Mouse (Mus musculus): ENCODE data around the gene Lekr1. TPM values are rescaled to one million over a fixed set of nuclear protein-coding genes. Genes with fewer than 3 reads are reported as not detected.

Gene Lekr1
- polyA plus RNA-seq (2017; shearing (Covaris generic)), result 1 to 10 TPM in 1 of 2 experiments, under 1 TPM in 1; 0.46 to 1.7 TPM

DNA sequence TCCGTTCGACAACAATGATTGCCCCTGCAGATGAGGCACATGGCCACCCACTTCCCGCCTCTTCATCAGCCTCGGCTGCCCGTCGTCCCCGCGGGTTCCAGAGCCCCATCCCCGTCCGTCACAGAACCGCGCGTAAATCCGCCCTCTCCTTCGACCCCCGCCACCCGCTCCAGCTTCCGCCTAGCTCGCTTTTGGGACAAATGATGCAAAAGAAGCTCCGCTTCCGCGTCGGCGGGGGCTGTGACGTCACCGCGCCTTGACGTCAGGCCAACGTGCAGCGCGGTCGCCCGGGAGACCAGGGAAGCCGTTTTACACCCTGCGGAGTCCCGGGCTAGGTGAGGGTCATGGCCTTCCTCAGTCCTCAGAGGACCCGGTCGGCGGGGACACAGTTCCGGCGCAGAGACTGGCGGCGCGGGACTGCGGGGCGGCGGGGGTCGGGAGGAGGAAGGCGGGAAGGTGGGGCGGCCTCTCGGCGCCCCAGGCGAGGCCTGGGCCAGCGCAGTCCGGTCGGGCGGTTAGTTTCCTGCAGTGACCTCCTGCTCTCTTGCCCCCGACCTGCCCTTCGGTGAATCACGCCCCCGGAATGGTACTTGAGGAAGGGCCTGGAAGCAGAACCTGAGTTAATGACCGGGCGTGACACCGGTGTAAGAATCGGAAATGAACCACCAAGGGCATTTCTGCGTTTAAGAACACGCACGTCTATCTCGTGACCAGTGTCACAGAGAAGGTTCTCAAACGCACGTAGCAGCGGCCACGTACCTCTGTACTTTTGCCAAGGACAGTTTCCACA lies at the start of gene Lekr1:
Gene Lekr1, plus strand, starts transcription at position 252 of the 790 bp plus-strand sequence.
- peak; percentile 94 for ATAC-seq

DNA sequence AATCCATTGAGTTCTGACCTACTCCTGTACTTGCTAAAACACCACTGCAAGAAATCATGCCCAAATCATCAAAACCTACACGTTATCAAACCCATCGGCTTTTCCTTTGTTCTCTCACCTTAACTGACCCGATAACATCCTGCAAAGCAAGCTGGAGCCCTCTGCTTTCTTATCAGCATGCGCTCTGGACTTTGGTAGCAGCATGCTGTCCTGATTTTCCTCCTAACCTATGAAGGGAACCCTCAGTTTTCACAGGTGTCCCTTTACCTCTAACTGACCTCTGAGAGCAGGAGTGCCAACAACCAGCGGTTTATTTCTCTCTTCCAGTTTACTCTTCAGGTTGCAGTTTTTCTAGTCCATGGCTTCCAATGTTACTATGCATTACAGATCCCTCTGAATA lies 48.5 kb upstream of the Lekr1 start:
- no peak for ATAC-seq

DNA sequence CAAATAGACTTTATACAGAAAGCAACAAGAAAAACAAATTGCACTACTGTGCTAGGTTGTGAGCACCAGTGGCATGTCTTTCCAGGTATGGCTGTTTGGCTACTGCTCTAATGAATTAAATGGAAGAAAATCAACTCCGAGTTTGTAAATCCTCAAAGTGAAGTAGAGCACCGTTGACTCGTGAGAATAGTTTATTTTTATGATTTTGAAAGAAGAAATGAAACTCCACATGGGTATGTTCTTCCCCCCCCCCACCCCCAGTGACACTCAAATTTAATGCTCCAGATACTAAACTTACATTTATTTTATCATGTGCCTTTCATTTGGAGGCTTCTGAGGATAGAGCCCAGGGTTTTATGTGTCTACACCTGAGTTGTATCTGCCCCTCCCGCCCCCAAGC lies 46.7 kb upstream of the Lekr1 start:
- no peak for ATAC-seq

DNA sequence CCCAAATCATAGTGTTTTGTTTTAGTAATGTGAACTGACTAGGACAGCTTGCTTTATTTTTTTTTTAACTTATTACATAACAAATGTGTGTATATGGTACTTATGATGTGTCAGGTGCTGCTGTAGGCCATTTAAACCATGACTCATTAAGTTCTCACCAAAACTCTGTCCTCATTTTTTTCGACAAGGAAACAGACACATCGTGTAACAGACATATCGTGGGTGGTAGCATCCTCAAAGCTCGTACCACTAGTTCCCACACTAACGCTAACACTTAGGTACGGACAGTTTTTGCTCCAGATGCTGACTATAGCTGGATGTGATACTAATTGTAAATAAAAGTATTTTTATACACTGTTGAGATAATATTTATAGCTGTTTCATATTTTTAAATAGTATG lies 43.0 kb upstream of the Lekr1 start:
- no peak for ATAC-seq

DNA sequence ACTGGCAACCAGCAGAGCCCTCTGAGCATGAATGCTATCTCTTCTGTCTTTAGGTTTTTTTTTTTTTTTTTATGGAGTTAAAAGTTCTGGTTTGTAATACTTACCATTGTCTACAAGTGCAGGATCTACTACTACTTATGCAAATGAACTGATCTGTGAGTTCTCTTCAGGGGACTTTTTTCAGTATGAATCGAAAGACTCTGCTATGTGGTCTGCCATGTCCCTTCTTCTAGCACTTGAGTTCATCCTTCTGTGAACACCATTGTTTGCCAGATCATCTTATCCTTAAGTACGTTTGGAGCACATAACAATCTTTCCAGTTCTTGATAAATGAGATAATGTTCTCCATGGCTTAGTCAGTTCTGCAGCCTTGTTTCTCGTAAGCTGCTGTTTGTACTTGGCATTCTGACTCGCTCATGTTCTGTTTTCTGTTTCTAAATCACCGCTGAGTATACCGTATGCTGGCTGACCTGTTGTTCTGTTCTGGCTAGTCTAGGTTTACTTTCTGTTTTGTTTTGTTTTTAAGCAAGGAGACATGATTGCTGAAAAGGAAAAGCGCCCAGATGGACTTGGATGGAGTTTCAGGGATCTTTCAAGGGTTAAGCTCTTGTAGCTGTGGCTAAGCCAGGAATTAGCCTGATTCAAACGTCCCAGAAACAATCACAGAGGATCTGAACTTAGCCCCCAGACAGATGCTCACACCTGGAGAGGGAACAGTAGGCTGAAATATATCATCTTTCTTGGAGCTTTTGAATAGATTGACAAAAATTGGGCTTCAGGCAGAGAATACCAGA lies 40.3 kb upstream of the Lekr1 start:
- ATAC-seq, result no peak

DNA sequence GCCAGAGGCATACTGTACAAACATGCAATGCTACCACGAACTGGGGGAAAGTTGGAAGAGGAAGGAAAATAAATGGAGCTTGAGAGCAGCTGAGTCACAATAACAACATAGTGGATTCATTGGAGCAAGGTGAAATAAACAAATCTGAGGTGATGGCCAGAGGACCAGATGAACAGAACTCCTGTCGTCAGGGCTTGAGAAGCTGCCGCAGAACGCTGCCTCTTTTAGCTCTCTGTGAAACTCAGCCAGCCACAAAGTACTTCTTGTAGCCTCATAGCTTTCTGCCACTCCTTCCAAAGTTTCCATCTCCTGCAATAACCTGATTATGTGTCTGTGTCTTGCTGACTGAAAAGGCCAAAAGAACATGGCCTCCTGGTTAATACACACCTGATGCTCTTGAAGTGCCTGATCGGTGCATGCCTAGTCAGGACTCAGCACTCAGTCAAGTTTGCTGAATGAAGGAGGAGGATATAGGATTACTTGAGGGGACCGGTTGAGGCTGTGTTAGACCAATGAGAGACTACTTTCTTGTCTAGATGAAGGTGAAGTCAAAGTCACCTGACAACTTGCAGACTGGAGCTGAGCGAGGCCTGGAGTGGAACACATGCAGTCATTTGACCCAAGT lies 39.6 kb upstream of the Lekr1 start:
- ATAC-seq, result no peak

DNA sequence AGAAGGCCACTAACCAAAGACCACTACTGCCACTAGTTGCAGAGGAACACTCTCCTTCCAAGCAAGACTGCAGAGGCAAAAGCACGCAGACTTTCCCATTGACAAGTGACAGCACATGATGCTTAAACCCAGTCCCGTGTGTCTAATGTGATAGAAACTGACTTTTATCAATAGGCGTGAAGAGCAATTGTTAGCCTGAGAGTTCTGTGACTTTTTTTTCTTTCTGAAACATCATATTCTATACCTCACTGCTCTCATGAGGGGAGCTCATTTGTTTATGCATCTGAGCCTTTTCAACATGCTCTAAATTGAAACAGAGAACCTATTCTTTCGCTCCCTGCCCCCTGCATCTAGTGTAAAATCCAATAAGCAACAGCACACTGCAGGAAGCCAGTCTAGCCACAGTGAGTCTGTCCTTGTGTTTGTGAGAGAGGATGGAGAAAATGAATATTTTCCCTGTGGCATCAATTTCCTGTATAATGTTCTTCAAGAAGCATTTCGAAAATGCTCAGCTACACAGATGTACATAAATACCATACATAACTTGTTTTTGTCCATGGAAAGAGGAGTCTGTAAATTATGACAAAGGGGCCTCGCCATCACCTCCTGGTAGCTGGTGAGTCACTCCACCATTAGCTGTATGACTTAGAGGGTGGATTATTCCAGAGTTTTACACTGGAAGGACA lies 38.9 kb upstream of the Lekr1 start:
- no peak for ATAC-seq

DNA sequence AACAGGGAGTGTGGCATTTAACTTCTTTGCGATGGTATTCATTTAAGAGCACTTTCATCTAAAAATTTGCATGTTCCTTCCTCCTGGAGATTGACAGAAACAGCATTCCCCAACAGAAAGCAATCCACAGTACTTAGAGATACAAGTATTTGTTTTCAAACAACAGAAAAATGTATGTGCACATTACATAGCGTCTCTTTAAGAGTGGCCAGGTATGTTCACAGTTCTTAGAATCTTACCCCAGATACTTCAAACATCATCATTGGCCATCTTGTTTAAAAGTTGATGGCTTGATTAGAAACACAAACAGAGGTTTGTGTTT lies 38.4 kb upstream of the Lekr1 start:
- no peak for ATAC-seq

DNA sequence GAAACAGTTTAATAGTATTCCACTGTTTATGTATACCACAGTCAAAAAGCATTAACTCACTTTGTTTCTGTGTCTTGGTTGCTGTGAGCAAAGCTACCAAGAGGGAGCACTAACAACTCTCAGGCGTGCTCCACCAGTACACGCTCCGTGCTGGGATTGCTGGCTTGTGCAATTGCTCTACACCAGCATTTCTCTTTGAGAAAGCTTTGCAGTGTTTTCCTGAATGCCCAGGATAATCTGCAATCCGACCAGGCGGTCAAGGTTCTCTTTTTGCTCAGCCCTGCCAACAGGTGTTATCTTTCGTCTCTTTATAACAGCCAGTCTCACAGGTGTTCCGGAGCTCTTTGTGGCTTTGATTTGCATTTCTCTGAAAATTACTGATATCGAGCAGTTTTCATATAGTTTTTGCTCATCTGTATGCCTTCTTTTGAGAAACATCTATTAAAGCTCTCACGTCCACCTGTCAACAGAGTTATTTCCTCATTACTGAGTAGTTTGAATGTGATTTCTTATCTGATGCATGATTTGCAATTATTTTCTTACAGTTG lies 36.4 kb upstream of the Lekr1 start:
- ATAC-seq, result no peak

DNA sequence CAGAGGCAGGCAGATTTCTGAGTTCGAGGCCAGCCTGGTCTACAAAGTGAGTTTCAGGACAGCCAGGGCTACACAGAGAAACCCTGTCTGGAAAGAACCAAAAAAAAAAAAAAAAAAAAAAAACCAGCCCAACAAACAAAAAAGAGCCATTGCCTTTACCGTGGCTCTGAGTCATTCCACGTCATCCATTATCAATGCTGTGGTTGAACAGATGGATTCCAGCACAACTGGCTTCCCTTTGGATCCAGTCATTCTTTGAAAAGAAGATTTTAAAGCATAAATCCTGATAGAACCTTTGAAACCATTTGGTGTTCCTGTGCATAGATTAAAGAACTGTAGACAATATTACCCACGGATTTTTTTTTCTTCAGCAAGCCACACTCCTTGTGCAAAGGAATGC lies 32.4 kb upstream of the Lekr1 start:
- ATAC-seq, result no peak

DNA sequence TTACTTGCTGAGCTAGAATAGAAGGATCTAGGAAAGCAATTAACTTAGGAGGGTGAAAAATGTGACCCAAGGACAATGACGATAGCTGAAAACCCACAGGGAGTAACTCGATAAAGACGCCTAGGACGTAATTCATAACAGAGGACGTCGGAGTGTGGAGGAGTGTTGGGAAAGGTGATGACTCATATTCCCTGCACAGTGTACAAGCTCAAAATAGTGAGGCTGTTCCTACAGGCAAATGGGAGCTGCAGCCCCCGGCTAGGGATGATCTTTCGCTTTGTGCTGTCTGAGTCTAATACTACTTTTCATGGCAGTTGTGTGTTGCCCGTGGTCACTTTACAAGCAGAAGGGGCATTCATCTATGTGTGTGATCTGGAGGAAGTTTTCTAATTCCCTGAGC lies 30.0 kb upstream of the Lekr1 start:
- ATAC-seq, result no peak

DNA sequence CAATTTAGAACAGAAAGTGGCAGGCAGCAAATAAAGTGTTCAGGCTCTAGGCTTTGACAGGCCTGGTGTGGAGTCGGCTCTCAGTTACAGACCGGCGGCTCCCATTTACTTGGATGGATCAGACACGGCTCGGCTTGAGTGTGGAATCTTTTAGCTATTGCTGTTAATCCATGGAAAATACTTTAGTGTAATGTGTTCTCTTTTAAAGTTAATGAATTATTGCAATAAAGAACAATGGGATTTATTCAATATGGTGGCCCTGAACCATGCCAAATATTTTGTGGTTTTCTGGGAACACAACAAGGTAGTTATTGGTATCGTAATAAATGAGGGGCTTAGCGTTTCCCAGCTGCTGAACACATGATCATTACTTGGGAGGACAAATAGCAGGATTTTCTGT lies 28.7 kb upstream of the Lekr1 start:
- ATAC-seq, result no peak

DNA sequence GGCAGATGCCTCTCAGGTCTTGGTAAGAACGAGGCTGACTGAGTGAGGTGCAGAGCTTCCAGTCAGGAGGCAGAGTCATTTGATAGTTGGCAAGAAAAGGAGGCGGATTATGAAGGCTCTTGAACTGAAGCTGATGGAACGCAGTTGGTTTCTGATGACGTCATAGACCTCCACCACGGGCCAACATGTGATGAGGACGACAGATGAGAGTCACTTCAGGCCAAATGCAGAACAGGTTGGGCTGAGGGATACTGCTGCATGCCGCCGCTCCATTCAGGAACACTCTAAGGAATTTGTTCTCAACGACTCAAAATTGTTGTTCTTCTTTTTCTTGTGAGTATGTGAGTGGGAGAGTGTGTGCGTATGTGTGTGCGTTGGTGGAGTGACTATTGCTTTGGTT lies 27.1 kb upstream of the Lekr1 start:
- ATAC-seq, result no peak

DNA sequence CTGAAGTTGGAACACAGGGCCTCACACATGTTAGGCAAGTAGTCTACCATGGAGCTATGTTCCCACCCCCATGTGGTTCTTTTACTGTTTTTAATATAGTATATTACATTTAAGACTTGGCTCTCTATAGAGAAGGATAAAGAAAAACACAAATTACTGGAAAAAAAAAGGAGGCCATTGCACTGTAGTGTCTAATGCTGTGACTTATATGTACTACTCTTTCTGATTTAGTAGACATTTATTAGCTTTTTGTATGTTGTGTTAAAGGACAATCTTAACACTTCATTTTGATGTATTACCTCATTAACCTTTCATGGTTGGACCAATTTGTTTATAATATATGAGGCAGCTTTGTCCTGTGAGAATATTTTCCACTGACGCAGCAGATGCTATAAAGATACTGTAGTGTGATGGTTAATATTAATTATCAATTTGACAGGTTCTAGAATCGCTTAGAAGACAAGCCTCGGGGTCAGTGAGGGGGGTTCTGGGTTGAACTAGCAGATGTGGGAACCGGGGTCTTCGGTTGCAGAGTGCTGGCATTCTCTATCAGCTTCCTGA lies 26.5 kb upstream of the Lekr1 start:
- no peak for ATAC-seq

DNA sequence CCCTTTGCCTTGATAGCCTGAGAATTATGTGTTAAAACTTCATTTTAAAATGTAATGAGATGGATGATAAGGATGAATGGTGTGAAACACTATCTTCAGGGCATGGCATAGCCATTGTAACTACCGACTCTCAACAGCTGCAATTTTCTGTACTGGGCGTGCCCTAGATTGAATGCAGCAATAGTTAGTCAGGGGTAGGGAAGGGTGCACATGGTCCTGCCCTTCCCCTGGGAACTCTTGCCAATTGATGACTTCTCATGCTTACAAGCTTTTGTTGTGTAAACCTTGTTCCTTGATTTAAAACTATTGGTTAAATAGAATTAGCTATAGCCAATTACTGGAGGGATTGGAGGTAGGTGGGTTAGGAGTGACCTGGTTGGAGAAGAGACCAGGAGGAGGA lies 23.1 kb upstream of the Lekr1 start:
- ATAC-seq, result no peak

DNA sequence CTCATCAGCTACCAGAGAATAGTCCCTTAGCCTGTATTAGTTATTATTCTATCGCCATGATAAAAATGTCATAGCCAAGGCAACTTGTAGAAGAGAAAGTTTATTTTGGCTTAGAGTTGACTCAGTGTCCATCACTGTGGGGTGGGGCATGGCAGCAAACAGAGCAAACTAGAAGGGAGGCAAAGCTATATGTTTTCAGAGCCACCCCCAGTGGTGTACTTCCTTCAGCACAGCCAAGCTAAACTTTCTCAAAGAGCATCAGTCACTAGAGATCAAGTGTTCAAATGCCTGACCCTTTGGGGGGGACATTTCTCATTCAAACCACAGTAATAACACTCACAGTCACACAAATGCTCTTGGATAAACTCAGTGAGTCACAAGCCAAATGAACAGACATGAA lies 22.4 kb upstream of the Lekr1 start:
- ATAC-seq, result no peak

DNA sequence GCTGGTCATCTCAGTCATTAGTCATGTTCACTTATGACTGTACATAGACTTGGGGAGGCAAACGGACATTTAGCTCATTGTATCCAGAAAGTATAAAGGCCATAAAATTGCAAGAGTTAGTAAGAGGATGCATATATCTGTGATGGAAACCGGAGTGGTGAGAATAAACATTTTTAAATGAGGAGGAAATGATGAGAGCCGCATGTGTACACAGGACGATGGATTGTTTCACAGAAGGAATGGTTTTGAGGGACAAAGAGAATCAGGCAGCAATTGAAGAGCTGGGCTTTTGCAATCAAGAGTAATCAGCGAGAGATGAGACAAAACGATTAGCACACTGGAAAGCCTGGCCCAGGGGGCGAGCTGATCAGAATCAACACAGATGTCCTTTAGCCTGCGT lies 18.4 kb upstream of the Lekr1 start:
- no peak for ATAC-seq

DNA sequence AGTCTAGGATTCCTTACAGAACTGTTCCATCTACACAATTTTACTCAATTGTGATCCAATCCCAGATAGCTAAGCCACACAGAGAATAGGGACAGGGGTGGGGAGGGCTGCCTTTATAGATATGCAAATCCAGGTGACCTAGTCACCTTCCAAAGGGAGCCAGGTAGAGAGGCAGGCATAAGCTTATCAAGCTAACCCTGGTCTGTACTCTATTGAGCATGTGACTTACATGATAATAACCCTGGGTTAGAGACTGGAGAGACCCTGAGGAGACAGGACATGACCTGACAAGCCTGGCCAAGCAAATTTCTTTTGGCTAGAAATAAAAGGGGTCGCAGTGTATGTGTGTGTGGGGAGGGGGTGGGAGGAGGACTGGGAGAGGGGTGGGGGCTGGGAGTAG lies 17.1 kb upstream of the Lekr1 start:
- ATAC-seq, result no peak

DNA sequence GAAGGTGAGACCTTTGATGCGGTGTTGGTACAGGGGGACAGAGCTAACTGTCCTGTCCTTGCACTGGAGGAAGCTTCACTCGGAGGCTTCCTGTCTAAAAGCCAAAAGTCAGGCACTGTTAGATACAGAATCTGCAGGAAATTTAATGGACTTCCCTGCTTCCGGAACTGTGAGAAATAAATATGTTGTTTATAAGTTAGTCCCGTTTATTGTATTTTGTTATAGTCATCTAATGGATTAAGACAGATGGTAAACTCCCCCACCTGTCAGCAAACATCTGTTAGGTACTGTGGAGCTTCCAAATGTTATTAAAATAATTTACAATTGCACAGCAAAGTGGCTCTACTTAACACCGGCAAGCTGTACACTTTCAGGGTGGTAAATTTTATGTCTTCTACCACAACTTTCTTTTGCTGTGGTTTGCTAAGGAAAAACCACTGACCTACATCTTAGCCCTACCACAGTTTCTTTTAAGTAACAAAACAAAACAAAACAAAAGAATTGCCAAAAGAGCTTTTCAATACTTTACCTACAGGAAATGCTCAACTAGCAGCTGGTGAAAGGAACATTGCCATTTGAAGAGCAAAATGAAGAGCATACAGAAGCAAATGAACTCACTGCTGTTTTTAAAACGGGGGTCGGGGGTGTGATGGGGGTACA lies 15.7 kb upstream of the Lekr1 start:
- ATAC-seq, result peak; percentile 10

DNA sequence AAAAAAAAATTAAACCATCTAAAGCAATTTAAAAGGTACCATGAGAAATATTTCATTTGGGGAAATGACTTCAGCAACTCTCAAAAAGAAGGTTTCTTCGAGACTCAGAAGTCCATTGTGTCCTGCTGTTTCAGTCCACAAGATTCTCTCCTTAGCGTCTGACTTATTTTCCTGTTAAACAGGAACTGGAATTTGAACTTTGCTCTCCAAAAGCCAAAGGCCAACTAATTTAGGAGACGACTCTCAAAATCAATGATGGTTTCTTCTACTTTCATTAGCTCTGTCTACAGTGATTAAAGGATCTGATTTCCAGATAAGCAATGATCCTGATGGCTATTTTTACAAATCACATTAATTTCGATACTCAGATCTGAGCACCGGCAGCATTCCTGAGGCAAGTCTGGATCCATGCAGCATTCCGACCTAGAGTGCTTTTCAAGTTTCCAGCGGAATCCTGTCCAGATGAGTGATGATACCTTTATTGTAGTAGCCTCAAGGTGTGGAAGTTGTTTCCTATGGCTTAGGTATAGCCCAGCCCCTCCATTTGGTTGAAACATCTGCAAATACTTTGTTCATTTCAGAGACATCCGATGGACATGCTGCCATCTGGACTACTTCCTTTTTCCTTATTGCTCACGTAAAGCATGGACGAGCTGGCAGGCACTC lies 11.4 kb upstream of the Lekr1 start:
- ATAC-seq, result no peak

DNA sequence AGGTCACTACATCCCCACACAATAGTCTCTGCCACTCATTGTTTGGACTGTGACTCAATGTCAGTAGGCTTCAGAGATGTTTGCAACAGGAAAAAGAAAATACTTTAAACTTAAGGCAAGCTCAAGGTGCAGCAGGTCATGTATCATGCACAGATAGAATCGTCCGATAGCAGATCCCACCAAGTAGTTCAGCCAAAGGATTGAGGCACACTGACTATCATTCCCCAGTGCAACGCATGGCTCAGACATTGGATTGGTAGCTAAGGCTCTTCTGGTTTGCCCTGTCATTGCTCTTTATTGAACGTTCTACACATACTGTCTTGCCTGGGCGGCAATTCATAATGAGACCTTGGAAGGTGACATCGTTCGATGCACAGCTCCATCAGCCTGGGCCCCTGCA lies 9.6 kb upstream of the Lekr1 start:
- ATAC-seq, result no peak

Data from activated CD4-positive, CD25-positive, alpha-beta regulatory T cell, adult 4 months (primary cell).